Mouse (Mus musculus) ES-Bruce4 (cell line): Measurements from ENCODE around the gene Zfp68.

Experiments
- CTCF ChIP-seq: IDR thresholded peaks from one replicate; pipeline ENCODE4 v1.8.1; 2011; ENCODE audit warnings: low read depth, low read length
- POLR2A ChIP-seq: IDR thresholded peaks from one replicate; pipeline ENCODE4 v1.8.1; 2011; ENCODE audit warnings: low read length; ENCODE audit not compliant: insufficient read depth

GRCm38 (mm10) chr5:138658922-138659321 lies 39.4 kb upstream of the Zfp68 start:
- TF ChIP-seq CTCF (peak; percentile 61), POLR2A (no peak)
